Mouse (Mus musculus) megakaryocyte progenitor cell, adult 5-6 weeks (primary cell): Measurements from ENCODE around the gene Zfp275. TPM values are rescaled to one million over a fixed set of nuclear protein-coding genes. Genes with fewer than 3 reads are reported as not detected.
A peak's percentile ranks its signal among the peaks of the same experiment; 100 is the strongest.
"Not testable (repeated sequence)": the region's sequence is repeated elsewhere in the genome, so short reads cannot be mapped to it uniquely, and the experiment has no call there.

Experiments used
- ATAC-seq: replicated peaks from 2 replicates; pipeline ENCODE4 v1.8.0; 2016; ENCODE audit warnings: mild to moderate bottlenecking, moderate TSS enrichment, inconsistent platforms; ENCODE audit not compliant: poor library complexity
- total RNA-seq, 2 experiments: library from RNA; stranded (forward) in 1 of 2; stranded (reverse) in 1 of 2; fragments of 157-497, 149-512 nt in 1 of 2; fragments of 200-1000 nt in 1 of 2; gene quantifications; 2 replicates each; pipeline versions ENCODE4 v1.2.3 to v1.2.4; 2015 to 2017

The Zfp275 gene
- total RNA-seq (2015) (9.1 and 10.4 TPM in 2 replicates), total RNA-seq (2017) (6.0 and 8.8 TPM in 2 replicates)

GRCm38 (mm10) chrX:73342483-73342895 is at the start of gene Zfp275:
Zfp275 (plus strand) TSS chrX:73342621.
- ATAC-seq: peak; percentile 93

GRCm38 (mm10) chrX:73292876-73293275 is 49.5 kb upstream of the Zfp275 start, which contains the start of the genes Xlr5a and Xlr5c:
Xlr5a (minus strand) TSS chrX:73292976.
Xlr5c (minus strand) TSS chrX:73292976.
- ATAC-seq: not testable (repeated sequence)

- ATAC-seq: not testable (repeated sequence)
Measured at GRCm38 (mm10) chrX:73295745-73296144, 46.7 kb upstream of the Zfp275 start.

- peak; percentile 75 for ATAC-seq
Measured at GRCm38 (mm10) chrX:73312522-73312921, 29.9 kb upstream of the Zfp275 start.

- ATAC-seq: no peak
Measured at GRCm38 (mm10) chrX:73321029-73321428, 21.4 kb upstream of the Zfp275 start.

- ATAC-seq: peak; percentile 50
Measured at GRCm38 (mm10) chrX:73327215-73327614, 15.2 kb upstream of the Zfp275 start.

- no peak for ATAC-seq
Measured at GRCm38 (mm10) chrX:73333548-73333947, 8.9 kb upstream of the Zfp275 start.

- ATAC-seq: no peak
Measured at GRCm38 (mm10) chrX:73336740-73337139, 5.7 kb upstream of the Zfp275 start, which contains the start of gene Gm45015. Gm45015 (minus strand) TSS chrX:73336840.

GRCm38 (mm10) chrX:73341473-73341872 is 948 bp upstream of the Zfp275 start:
- ATAC-seq: 0 out of 2 replicates have a peak, but pooled peaks have one; percentile 11

- no peak for ATAC-seq
Measured at GRCm38 (mm10) chrX:73342068-73342467, 353 bp upstream of the Zfp275 start.

GRCm38 (mm10) chrX:73342941-73343735 is 717 bp downstream of the Zfp275 start:
- peak; percentile 9; the same call in 1 of the 2 replicates for ATAC-seq

GRCm38 (mm10) chrX:73343802-73344201 is 1.4 kb downstream of the Zfp275 start:
- ATAC-seq: peak; percentile 58

- ATAC-seq: no peak
Measured at GRCm38 (mm10) chrX:73344346-73344745, 1.9 kb downstream of the Zfp275 start.

- ATAC-seq: peak; percentile 90
Measured at GRCm38 (mm10) chrX:73356163-73356562, 13.7 kb downstream of the Zfp275 start.

- ATAC-seq: peak; percentile 56
Measured at GRCm38 (mm10) chrX:73356719-73357118, 14.3 kb downstream of the Zfp275 start.

- peak; percentile 81 for ATAC-seq
Measured at GRCm38 (mm10) chrX:73363291-73363690, 20.9 kb downstream of the Zfp275 start.

GRCm38 (mm10) chrX:73384419-73384818 is 42.0 kb downstream of the Zfp275 start:
- ATAC-seq: no peak

- no peak for ATAC-seq
Measured at GRCm38 (mm10) chrX:73384924-73385323, 42.5 kb downstream of the Zfp275 start.

GRCm38 (mm10) chrX:73391481-73391880 is 49.1 kb downstream of the Zfp275 start:
- ATAC-seq: no peak

GRCm38 (mm10) chrX:73396446-73396845 is 54.0 kb downstream of the Zfp275 start:
- no peak for ATAC-seq

- ATAC-seq: not testable (repeated sequence)
Measured at GRCm38 (mm10) chrX:73398636-73399035, 56.2 kb downstream of the Zfp275 start, which contains the start of gene Gm18336. Gm18336 (minus strand) TSS chrX:73398736.

- no peak for ATAC-seq
Measured at GRCm38 (mm10) chrX:73400951-73401350, 58.5 kb downstream of the Zfp275 start.
